Mouse (Mus musculus) embryonic fibroblast, embryonic 13.5 days (primary cell): Measurements from ENCODE around the gene Grk5. TPM values are rescaled to one million over a fixed set of nuclear protein-coding genes. Genes with fewer than 3 reads are reported as not detected.
A peak's percentile ranks its signal among the peaks of the same experiment; 100 is the strongest.

Source experiments
- H3K27ac ChIP-seq: 2 replicates; pipeline ENCODE4 v1.5.1; 2012; ENCODE audit warnings: low read length, control low read depth, inconsistent platforms; ENCODE audit not compliant: insufficient read depth
- H3K4me1 ChIP-seq: 2 replicates; pipeline ENCODE4 v1.6.1; 2011; ENCODE audit warnings: low read length; ENCODE audit not compliant: control insufficient read depth, insufficient read depth
- H3K4me3 ChIP-seq: 2 replicates; pipeline ENCODE4 v1.5.1; 2011; ENCODE audit warnings: mild to moderate bottlenecking, control low read depth, low read length; ENCODE audit not compliant: insufficient read depth
- CTCF ChIP-seq: IDR thresholded peaks from 2 replicates; pipeline ENCODE4 v1.5.1; 2011; ENCODE audit warnings: mild to moderate bottlenecking, control low read depth, low read length, moderate library complexity, borderline replicate concordance; ENCODE audit not compliant: insufficient read depth
- POLR2A ChIP-seq: IDR thresholded peaks from 2 replicates; pipeline ENCODE4 v1.6.1; 2011; ENCODE audit warnings: low read depth, mild to moderate bottlenecking, control low read depth, low read length, moderate library complexity
- polyA plus RNA-seq: library from polyadenylated mRNA; stranded (reverse); fragments of >200 nt; gene quantifications from 2 replicates; pipeline ENCODE4 v1.2.4, GENCODE M21; 2011; ENCODE audit warnings: low read depth; ENCODE audit not compliant: missing spikeins, insufficient read length

The Grk5 gene
- polyA plus RNA-seq, 1 experiment, result 11.9 TPM

- Histone ChIP-seq H3K27ac (no peak overlapping the region), H3K4me3 (no peak overlapping the region), H3K4me1 (no peaks in the 10 kb centered on the region)
- TF ChIP-seq CTCF, result no peak
- no peak for TF ChIP-seq POLR2A
These were observed 6.4 kb upstream of the Grk5 start for GRCm38 (mm10) chr19:60883129-60883528.

DNA sequence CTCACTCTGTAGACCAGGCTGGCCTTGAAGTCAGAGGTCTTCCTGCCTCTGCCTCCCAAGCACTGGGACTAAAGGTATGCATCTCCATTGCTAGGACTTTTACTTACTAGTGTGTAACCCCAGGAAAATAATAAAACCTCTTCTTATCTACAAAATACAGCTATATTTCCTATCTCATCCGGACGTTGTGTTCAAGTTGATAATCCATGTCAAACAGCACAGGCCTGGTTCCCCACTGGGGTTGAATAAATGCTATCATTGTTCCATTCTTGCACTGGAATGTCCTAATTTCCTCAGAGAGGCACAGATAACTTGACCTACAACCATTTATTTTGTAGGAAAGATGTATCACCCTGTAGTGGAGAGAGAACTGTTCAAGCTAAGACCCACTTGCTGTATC is 1.9 kb upstream of the Grk5 start:
- Histone ChIP-seq H3K27ac (no peak overlapping the region), H3K4me1 (no peaks in the 10 kb centered on the region), H3K4me3 (no peak overlapping the region)
- no peak for TF ChIP-seq POLR2A
- no peak for TF ChIP-seq CTCF

- peak overlapping the region; percentile 84; the same call in 1 of the 2 replicates for H3K4me3 ChIP-seq
- peak overlapping the region; percentile 24; the same call in 1 of the 2 replicates for H3K27ac ChIP-seq
- TF ChIP-seq POLR2A (no peak; the same call in 1 of the 2 replicates), CTCF (no peak)
- H3K4me1 ChIP-seq, result no peaks in the 10 kb centered on the region
These were observed 342 bp upstream of the Grk5 start for GRCm38 (mm10) chr19:60889101-60889713.

- Histone ChIP-seq H3K4me3 (peak overlapping the region; percentile 94), H3K27ac (peak overlapping the region; percentile 55), H3K4me1 (no peaks in the 10 kb centered on the region; the same call in 1 of the 2 replicates)
- TF ChIP-seq CTCF (no peak), POLR2A (no peak)
These were observed 1.0 kb downstream of the Grk5 start for GRCm38 (mm10) chr19:60890391-60891122.

DNA sequence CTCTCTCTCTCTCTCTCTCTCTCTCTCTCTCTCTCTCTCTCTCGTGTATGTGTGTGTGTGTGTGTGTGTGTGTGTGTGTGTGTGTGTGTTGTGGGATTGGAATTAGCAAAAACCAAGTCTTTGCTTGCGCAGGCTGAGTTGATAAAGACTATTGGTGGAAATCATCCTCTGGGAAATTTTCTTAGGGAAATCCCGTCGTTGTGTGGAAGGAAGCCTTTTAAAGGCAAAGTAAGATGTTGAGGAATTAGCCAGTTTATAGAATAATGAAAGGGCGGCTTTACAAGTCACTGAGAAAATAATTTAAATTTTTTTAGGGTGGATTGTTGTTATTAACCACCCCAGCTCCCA is 1.5 kb downstream of the Grk5 start:
- H3K27ac ChIP-seq, result peak overlapping the region; percentile 55
- H3K4me3 ChIP-seq, result peak overlapping the region; percentile 94
- no peaks in the 10 kb centered on the region; the same call in 1 of the 2 replicates for H3K4me1 ChIP-seq
- TF ChIP-seq CTCF, result no peak
- TF ChIP-seq POLR2A, result no peak

GRCm38 (mm10) chr19:60891934-60892547 is 2.5 kb downstream of the Grk5 start:
- no peaks in the 10 kb centered on the region; the same call in 1 of the 2 replicates for H3K4me1 ChIP-seq
- TF ChIP-seq POLR2A, result no peak
- TF ChIP-seq CTCF, result peak; percentile 81; the same call in 1 of the 2 replicates
- 0 out of 2 replicates have a peak overlapping the region, but pooled peaks have one; percentile 18 for H3K27ac ChIP-seq
- 0 out of 2 replicates have a peak overlapping the region, but pooled peaks have one; percentile 12 for H3K4me3 ChIP-seq

- Histone ChIP-seq H3K4me1 (no peaks in the 10 kb centered on the region; the same call in 1 of the 2 replicates), H3K4me3 (no peak overlapping the region), H3K27ac (peak overlapping the region; percentile 34; the same call in 1 of the 2 replicates)
- TF ChIP-seq CTCF (no peak), POLR2A (no peak)
These were observed 5.8 kb downstream of the Grk5 start for GRCm38 (mm10) chr19:60895251-60895880.

DNA sequence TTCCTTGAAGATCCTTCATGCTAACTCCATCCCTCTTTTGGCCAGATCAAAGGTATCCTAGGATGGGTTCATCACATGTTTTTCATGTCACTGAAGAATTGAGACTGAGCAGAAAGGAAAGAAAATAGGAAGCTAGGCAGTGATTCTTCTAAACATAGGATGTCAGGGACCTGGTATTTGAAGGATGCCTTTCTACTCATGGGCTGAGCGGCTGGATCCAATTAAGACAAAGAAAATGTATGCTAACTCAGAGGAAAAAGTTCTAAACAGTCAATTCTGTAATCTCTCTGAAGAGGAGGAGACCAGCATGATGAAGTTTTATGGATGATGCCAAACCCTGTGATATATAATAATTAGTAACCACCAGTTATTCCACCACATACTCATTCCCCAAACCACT is 13.6 kb downstream of the Grk5 start:
- peaks cover 5% of the 10 kb centered on the region for H3K4me1 ChIP-seq
- H3K27ac ChIP-seq, result peak overlapping the region; percentile 68
- TF ChIP-seq POLR2A (no peak), CTCF (no peak)
- no peak overlapping the region for H3K4me3 ChIP-seq

GRCm38 (mm10) chr19:60903971-60904370 is 14.4 kb downstream of the Grk5 start:
- no peak overlapping the region for H3K4me3 ChIP-seq
- H3K4me1 ChIP-seq, result peaks cover 5% of the 10 kb centered on the region
- H3K27ac ChIP-seq, result no peak overlapping the region
- TF ChIP-seq POLR2A (no peak), CTCF (no peak)
